Mouse (Mus musculus): Measurements from ENCODE around the gene Pigh. TPM values are rescaled to one million over a fixed set of nuclear protein-coding genes. Genes with fewer than 3 reads are reported as not detected.

Pigh gene
- polyA plus RNA-seq, 1 experiment from 2014 or later, result 18.2 TPM

GRCm38 (mm10) chr12:79131178-79131675, 41.8 kb upstream of the Pigh start:
- no peak overlapping the region for H3K9ac ChIP-seq (ENCODE audit: low read depth, low read length)
- no peaks in the 10 kb centered on the region for H3K9me3 ChIP-seq (ENCODE audit: control insufficient read depth)
- peak overlapping the region; percentile 41 for H3K4me3 ChIP-seq (ENCODE audit: low read depth, low read length)
- H3K4me1 ChIP-seq (replicated peaks; ENCODE audit: control insufficient read depth, insufficient read depth, low read length), result peaks cover 6% of the 10 kb centered on the region; the same call in 1 of the 2 replicates
- H3K4me2 ChIP-seq (replicated peaks; ENCODE audit: low read depth), result peak overlapping the region; percentile 80
- TF ChIP-seq CTCF (IDR thresholded peaks at IDR 0.05; ENCODE audit: low read depth), result no peak
- no peak overlapping the region for H3K27ac ChIP-seq (ENCODE audit: low read depth, low read length)
- H3K27me3 ChIP-seq (replicated peaks; ENCODE audit: control insufficient read depth, insufficient read depth, low read length), result peaks cover 30% of the 10 kb centered on the region
- no peak for ATAC-seq
- H3K36me3 ChIP-seq (ENCODE audit: control insufficient read depth, insufficient read depth), result no peaks in the 10 kb centered on the region
- 2% methylated on average over 22 of the region's 22 CpGs for WGBS

- peaks cover 6% of the 10 kb centered on the region; the same call in 1 of the 2 replicates for H3K4me1 ChIP-seq (replicated peaks; ENCODE audit: control insufficient read depth, insufficient read depth, low read length)
These were observed 41.1 kb upstream of the Pigh start, which contains the start of gene Arg2 for GRCm38 (mm10) chr12:79130299-79131177. Arg2 (plus strand) TSS chr12:79130777.

GRCm38 (mm10) chr12:79122820-79123219, 33.4 kb upstream of the Pigh start:
- WGBS, result 32% methylated on average over 3 of the region's 3 CpGs
- no peaks in the 10 kb centered on the region for H3K4me1 ChIP-seq (replicated peaks; ENCODE audit: control insufficient read depth, insufficient read depth, low read length)
- no peaks in the 10 kb centered on the region for H3K9me3 ChIP-seq (ENCODE audit: control insufficient read depth)
- ATAC-seq, result no peak
- H3K27me3 ChIP-seq (replicated peaks; ENCODE audit: control insufficient read depth, insufficient read depth, low read length), result no peaks in the 10 kb centered on the region
- H3K4me2 ChIP-seq (replicated peaks; ENCODE audit: low read depth), result no peak overlapping the region
- no peak overlapping the region for H3K27ac ChIP-seq (ENCODE audit: low read depth, low read length)
- H3K4me3 ChIP-seq (ENCODE audit: low read depth, low read length), result no peak overlapping the region
- TF ChIP-seq CTCF (IDR thresholded peaks at IDR 0.05; ENCODE audit: low read depth), result peak; percentile 60
- no peaks in the 10 kb centered on the region for H3K36me3 ChIP-seq (ENCODE audit: control insufficient read depth, insufficient read depth)
- H3K9ac ChIP-seq (ENCODE audit: low read depth, low read length), result no peak overlapping the region

More at GRCm38 (mm10) chr12:79130299-79131177, 41.1 kb upstream of the Pigh start, which contains the start of gene Arg2:
- under 1% methylated on average over 47 of the region's 47 CpGs for WGBS
- Histone ChIP-seq H3K4me2 (replicated peaks; ENCODE audit: low read depth) (peak within 1 kb of the TSS; percentile 80), H3K4me3 (ENCODE audit: low read depth, low read length) (peak within 1 kb of the TSS; percentile 41), H3K9me3 (ENCODE audit: control insufficient read depth) (no peaks in the 10 kb centered on the region), H3K9ac (ENCODE audit: low read depth, low read length) (no peak within 1 kb of the TSS), H3K27ac (ENCODE audit: low read depth, low read length) (no peak within 1 kb of the TSS), H3K36me3 (ENCODE audit: control insufficient read depth, insufficient read depth) (no peaks in the 10 kb centered on the region), H3K27me3 (replicated peaks; ENCODE audit: control insufficient read depth, insufficient read depth, low read length) (peaks cover 30% of the 10 kb centered on the region)
- TF ChIP-seq CTCF (IDR thresholded peaks at IDR 0.05; ENCODE audit: low read depth), result no peak
- ATAC-seq, result peak; percentile 78

- no peak overlapping the region for H3K27ac ChIP-seq (ENCODE audit: low read depth, low read length)
- H3K4me3 ChIP-seq (ENCODE audit: low read depth, low read length), result no peak overlapping the region
- ATAC-seq, result no peak
- no peak overlapping the region for H3K9ac ChIP-seq (ENCODE audit: low read depth, low read length)
- 67% methylated on average over 4 of the region's 4 CpGs for WGBS
- H3K36me3 ChIP-seq (ENCODE audit: control insufficient read depth, insufficient read depth), result no peaks in the 10 kb centered on the region
- no peaks in the 10 kb centered on the region for H3K9me3 ChIP-seq (ENCODE audit: control insufficient read depth)
- no peaks in the 10 kb centered on the region for H3K27me3 ChIP-seq (replicated peaks; ENCODE audit: control insufficient read depth, insufficient read depth, low read length)
- H3K4me1 ChIP-seq (replicated peaks; ENCODE audit: control insufficient read depth, insufficient read depth, low read length), result no peaks in the 10 kb centered on the region
- no peak for TF ChIP-seq CTCF (IDR thresholded peaks at IDR 0.05; ENCODE audit: low read depth)
- no peak overlapping the region for H3K4me2 ChIP-seq (replicated peaks; ENCODE audit: low read depth)
These were observed 29.5 kb upstream of the Pigh start for GRCm38 (mm10) chr12:79118991-79119390.

- H3K9ac ChIP-seq (ENCODE audit: low read depth, low read length), result no peak overlapping the region
- 54% methylated on average over 5 of the region's 5 CpGs for WGBS
- no peak for TF ChIP-seq CTCF (IDR thresholded peaks at IDR 0.05; ENCODE audit: low read depth)
- no peaks in the 10 kb centered on the region for H3K36me3 ChIP-seq (ENCODE audit: control insufficient read depth, insufficient read depth)
- H3K4me2 ChIP-seq (replicated peaks; ENCODE audit: low read depth), result no peak overlapping the region
- no peaks in the 10 kb centered on the region for H3K9me3 ChIP-seq (ENCODE audit: control insufficient read depth)
- no peaks in the 10 kb centered on the region for H3K27me3 ChIP-seq (replicated peaks; ENCODE audit: control insufficient read depth, insufficient read depth, low read length)
- no peak overlapping the region for H3K27ac ChIP-seq (ENCODE audit: low read depth, low read length)
- H3K4me1 ChIP-seq (replicated peaks; ENCODE audit: control insufficient read depth, insufficient read depth, low read length), result no peaks in the 10 kb centered on the region; the same call in 1 of the 2 replicates
- ATAC-seq, result peak; percentile 45; the same call in 1 of the 2 replicates
- no peak overlapping the region for H3K4me3 ChIP-seq (ENCODE audit: low read depth, low read length)
These were observed 15.9 kb upstream of the Pigh start for GRCm38 (mm10) chr12:79105312-79105711.

GRCm38 (mm10) chr12:79104544-79104943, 15.1 kb upstream of the Pigh start:
- H3K36me3 ChIP-seq (ENCODE audit: control insufficient read depth, insufficient read depth), result no peaks in the 10 kb centered on the region
- WGBS, result 75% methylated on average over 2 of the region's 2 CpGs
- no peak for ATAC-seq
- no peak overlapping the region for H3K4me2 ChIP-seq (replicated peaks; ENCODE audit: low read depth)
- no peaks in the 10 kb centered on the region for H3K27me3 ChIP-seq (replicated peaks; ENCODE audit: control insufficient read depth, insufficient read depth, low read length)
- no peaks in the 10 kb centered on the region for H3K9me3 ChIP-seq (ENCODE audit: control insufficient read depth)
- H3K4me1 ChIP-seq (replicated peaks; ENCODE audit: control insufficient read depth, insufficient read depth, low read length), result no peaks in the 10 kb centered on the region; the same call in 1 of the 2 replicates
- TF ChIP-seq CTCF (IDR thresholded peaks at IDR 0.05; ENCODE audit: low read depth), result peak; percentile 50
- no peak overlapping the region for H3K4me3 ChIP-seq (ENCODE audit: low read depth, low read length)
- H3K27ac ChIP-seq (ENCODE audit: low read depth, low read length), result no peak overlapping the region
- H3K9ac ChIP-seq (ENCODE audit: low read depth, low read length), result no peak overlapping the region
